Mouse (Mus musculus) cortical plate, adult 2 months (tissue): Measurements from ENCODE around the gene Ank3.

Experiments used
- CTCF ChIP-seq: fragments of 200-500 bp; IDR thresholded peaks from 2 replicates; pipeline ENCODE4 v1.5.1; 2011; ENCODE audit warnings: mild to moderate bottlenecking, control low read depth, low read length; ENCODE audit not compliant: insufficient read depth; ENCODE audit errors: extremely low read depth
- POLR2A ChIP-seq: fragments of 200-500 bp; IDR thresholded peaks from 2 replicates; pipeline ENCODE4 v1.6.1; 2011; ENCODE audit warnings: mild to moderate bottlenecking, low read length, control low read depth; ENCODE audit not compliant: insufficient read depth; ENCODE audit errors: extremely low read depth

- TF ChIP-seq CTCF (no peak), POLR2A (no peak)
Observed at GRCm38 (mm10) chr10:69491975-69492374, 93.4 kb downstream of the Ank3 start.
